Mouse (Mus musculus) urinary bladder, postnatal 36 days (tissue): ENCODE measurements at regions not wholly inside any gene's neighbourhood (a gene's known extent, or its start where the extent isn't known, plus 50 kb on each side); places are given as distances from the start of the nearest gene placed in this dataset.

Source experiments
- DNase-seq, 2 experiments: peaks; one replicate each; pipeline ENCODE4 v3.0.0; 2022; ENCODE audit warnings: low spot score in 2 of 2, mixed read lengths in 1 of 2

DNA sequence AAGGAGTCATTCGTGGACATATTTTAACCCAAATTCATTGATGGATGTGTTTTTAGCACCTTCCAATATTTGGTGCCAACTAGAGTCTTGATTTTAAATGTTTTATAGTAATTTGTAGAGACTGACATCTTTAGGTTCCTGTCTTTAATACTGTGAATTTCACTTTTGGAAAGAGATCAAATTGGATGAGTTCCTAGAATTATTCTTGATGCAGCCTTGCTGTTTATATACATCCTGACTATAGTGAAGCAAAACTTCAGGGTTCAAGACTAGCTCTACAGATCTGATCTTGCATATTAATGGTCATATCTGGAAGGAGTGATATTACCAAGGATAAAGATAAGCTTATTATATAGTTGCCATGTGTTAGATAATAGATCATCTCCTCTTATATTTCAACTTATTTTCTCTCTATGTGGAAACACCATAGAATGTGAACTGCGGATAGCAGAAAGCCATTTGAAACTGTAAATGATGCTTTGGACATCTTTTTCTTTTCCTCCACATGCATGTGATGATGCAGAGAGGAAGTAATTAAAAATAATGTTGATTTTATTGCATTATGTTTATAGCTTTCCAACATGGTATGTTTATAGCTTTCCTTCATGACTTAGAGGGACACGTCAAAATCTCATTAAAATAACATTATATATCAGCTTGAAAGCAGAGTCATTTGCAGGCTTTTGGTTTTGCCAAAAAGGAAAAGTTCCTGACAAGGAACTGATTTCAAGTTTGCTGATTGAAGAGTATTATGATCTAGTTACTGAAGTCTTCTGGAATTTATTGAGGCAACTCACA, 78.3 kb upstream of the Kcnj16 start:
- no peak for DNase-seq

DNA sequence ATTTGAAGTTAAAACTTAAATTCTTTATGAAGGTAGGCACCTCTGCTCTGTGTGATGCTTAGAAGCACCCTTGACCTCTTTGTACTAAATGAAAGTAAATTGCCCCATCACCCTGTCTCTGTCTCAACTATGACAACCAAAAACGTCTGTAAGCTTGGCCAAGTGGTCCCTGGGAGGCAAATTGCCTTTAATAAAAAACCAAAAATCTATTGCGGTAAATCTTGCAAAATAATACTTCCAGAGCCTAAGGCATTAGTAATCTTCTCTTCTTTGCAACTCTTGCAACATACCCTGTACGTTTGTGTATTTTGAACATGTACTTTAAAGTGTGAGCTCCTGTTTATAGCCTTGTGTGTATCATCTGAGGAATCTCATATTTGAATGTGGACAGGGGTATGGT, 77.4 kb upstream of the Kcnj16 start:
- DNase-seq = no peak

DNA sequence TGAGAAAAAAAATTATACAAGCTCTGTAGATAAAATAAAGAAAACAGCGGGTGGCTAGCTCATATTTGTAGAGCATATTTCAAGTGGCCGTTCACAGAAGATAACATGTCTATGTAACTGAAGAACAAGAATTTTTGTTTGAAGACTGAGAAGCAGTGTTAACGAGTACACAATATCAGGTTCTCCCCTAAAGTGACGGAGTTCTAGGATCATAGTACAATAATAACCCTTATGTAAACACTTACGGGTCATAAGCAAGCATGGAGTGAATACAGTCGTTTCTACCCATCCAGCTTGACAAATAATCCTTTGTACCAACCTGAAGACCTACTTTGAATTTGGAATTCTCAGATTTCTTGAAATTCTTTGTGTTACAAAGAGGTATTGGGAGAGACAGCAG, 64.9 kb upstream of the Kcnj16 start:
- no peak for DNase-seq
